ENCODE assay signal across 25 mouse cellular contexts in the genomic region with DNA sequence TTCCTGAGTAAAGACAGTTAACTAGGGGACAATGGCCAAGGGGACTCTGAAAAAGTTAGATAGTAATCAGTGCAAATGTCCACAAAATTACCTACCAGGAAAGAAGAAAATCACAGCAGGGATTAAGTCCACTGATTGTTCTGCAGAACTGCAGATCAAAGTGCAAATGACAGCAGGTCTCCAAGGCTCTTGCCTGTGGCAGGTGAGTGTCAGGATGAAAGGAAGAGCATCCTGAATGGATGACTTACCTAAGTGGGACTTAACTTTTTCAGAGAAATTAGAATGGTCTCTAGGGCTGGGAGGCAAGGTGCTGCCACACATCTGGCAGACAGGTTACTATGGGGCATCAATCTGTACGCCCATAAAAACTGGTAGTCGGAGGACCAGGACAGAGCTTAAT.
"Had no signal": no experiment of that assay in that cellular context is flagged by ENCODE, and none has a peak within 500 bp of the region (broad histone marks: within the 10 kb centered on the region; RNA-seq: fewer than 3 reads in every experiment).

No protein-coding gene starts in this region.

- H3K36me3 ChIP-seq: liver, embryonic 13.5 days; liver, embryonic 15.5 days had no signal

- H3K4me1 ChIP-seq: heart, embryonic 13.5 days; heart, embryonic 15.5 days; hindbrain, embryonic 13.5 days; hindbrain, embryonic 15.5 days; kidney, embryonic 15.5 days; limb, embryonic 10.5 days; limb, embryonic 12.5 days; liver, embryonic 13.5 days; liver, embryonic 15.5 days had no signal

- H3K9ac ChIP-seq: heart, embryonic 13.5 days; heart, embryonic 15.5 days; hindbrain, embryonic 13.5 days; hindbrain, embryonic 15.5 days; kidney, embryonic 15.5 days; limb, embryonic 12.5 days; liver, embryonic 13.5 days; liver, embryonic 15.5 days had no signal

- H3K9me3 ChIP-seq: heart, embryonic 13.5 days; heart, embryonic 15.5 days; hindbrain, embryonic 13.5 days; hindbrain, embryonic 15.5 days; kidney, embryonic 15.5 days; limb, embryonic 10.5 days; limb, embryonic 12.5 days; liver, embryonic 13.5 days; liver, embryonic 15.5 days had no signal

- H3K27ac ChIP-seq: gastrocnemius, adult 2 months; heart, adult 2 months; heart, embryonic 13.5 days; heart, embryonic 15.5 days; hindbrain, embryonic 13.5 days; hindbrain, embryonic 15.5 days; hindbrain, postnatal 0 days; kidney, embryonic 15.5 days; kidney, postnatal 0 days; left cerebral cortex, adult 2 months; limb, embryonic 10.5 days; limb, embryonic 12.5 days; liver, embryonic 13.5 days; liver, embryonic 15.5 days had no signal

- H3K4me3 ChIP-seq: gastrocnemius, adult 2 months; heart, adult 2 months; heart, embryonic 13.5 days; heart, embryonic 15.5 days; hindbrain, embryonic 13.5 days; hindbrain, embryonic 15.5 days; kidney, embryonic 15.5 days; left cerebral cortex, adult 2 months; limb, embryonic 10.5 days; limb, embryonic 12.5 days; liver, embryonic 13.5 days; liver, embryonic 15.5 days had no signal

- DNase-seq: gastrocnemius, adult 2 months; gastrocnemius, postnatal 10 days; gastrocnemius, postnatal 25 days; heart, adult 2 months; heart, postnatal 14 days; heart, postnatal 36 days; kidney, adult 11 months; kidney, adult 2 months; kidney, adult 9 months; kidney, postnatal 14 days; kidney, postnatal 36 days; layer of hippocampus, adult 9-11 months; liver; liver, embryonic 13.5 days had no signal
